ENCODE assay signal across 15 mouse cellular contexts in the genomic region with DNA sequence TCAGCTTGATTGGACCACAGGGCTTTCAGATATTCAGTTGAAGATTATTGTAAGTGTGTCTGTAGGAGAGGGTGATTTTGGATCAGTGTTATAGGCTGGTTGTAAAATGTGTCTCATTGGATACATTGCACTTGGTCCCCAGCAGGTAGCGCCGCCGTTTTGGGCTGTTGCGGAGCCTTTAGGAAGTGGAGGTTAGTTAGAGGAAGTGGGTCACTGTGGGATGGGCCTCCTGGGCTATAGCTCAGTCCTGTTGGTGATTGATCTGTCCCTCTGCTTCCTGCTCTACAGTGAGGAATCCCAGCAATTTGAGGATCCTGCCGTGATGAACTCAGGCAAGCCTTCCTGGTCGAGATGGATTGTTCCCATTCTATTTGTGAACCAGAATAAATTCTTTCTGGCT.
"Had no signal": no experiment of that assay in that cellular context is flagged by ENCODE, and none has a peak within 500 bp of the region (broad histone marks: within the 10 kb centered on the region; RNA-seq: fewer than 3 reads in every experiment).

No protein-coding gene starts in this region.

- H3K9ac ChIP-seq: neural tube, embryonic 15.5 days; stomach, embryonic 15.5 days had no signal

- H3K9me3 ChIP-seq: stomach, embryonic 15.5 days had no signal

- DNase-seq: retina, postnatal 1 day; right cerebral cortex, adult 18-20 months; right cerebral cortex, postnatal 14 days; right cerebral cortex, postnatal 25 days; right cerebral cortex, postnatal 4 days; spleen, adult 18-20 months; thymus, adult 18-20 months; thymus, adult 2 months; thymus, postnatal 14 days; thymus, postnatal 25 days; thymus, postnatal 36 days; thymus, postnatal 4 days had no signal

- H3K4me1 ChIP-seq: neural tube, embryonic 15.5 days; stomach, embryonic 15.5 days had no signal

- H3K4me3 ChIP-seq: neural tube, embryonic 15.5 days; stomach, embryonic 15.5 days had no signal

- H3K4me2 ChIP-seq: neural tube, embryonic 15.5 days; stomach, embryonic 15.5 days had no signal

- H3K27ac ChIP-seq: neural tube, embryonic 15.5 days; stomach, embryonic 15.5 days; stomach, postnatal 0 days had no signal

- H3K36me3 ChIP-seq: neural tube, embryonic 15.5 days; stomach, embryonic 15.5 days had no signal

- H3K27me3 ChIP-seq: neural tube, embryonic 15.5 days; stomach, embryonic 15.5 days had no signal
